Mouse (Mus musculus): ENCODE measurements around the gene Tbc1d1. TPM values are rescaled to one million over a fixed set of nuclear protein-coding genes. Genes with fewer than 3 reads are reported as not detected.

Tbc1d1 gene
- polyA plus RNA-seq, 1 experiment = 14.0 TPM

DNA sequence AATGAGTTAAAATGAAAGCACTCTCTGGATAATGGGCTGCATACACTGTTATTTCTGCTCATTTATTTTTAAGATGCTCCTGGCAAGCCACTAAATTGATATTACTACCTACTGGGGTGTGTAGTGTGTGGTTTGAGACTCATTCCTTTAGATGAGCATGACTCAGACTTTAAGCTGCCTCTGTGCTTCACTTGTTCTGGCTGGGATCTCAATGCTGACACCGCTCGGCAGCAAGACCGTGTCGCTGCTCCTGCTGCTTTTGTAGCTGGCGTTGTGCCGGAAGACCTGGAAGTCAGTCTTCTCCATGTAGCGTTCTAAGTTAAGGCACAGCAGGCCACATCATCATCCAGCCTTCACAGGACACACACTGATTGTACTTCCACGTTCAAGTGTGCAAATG, 124.1 kb downstream of the Tbc1d1 start:
- Histone ChIP-seq H3K4me1 (ENCODE audit: control insufficient read depth, insufficient read depth, insufficient read length, low read length) (no peaks in the 10 kb centered on the region), H3K4me3 (ENCODE audit: low read depth, low read length) (no peak overlapping the region), H3K36me3 (ENCODE audit: control insufficient read depth, insufficient read depth, low read length) (peaks cover 64% of the 10 kb centered on the region), H3K27ac (ENCODE audit: insufficient read depth, low read depth, low read length) (no peak overlapping the region), H3K27me3 (ENCODE audit: control insufficient read depth, insufficient read depth, low read length) (no peaks in the 10 kb centered on the region)
- 90% methylated on average over 8 of the region's 8 CpGs for WGBS
- TF ChIP-seq CTCF (IDR thresholded peaks at IDR 0.05; ENCODE audit: extremely low read depth, insufficient read length, insufficient replicate concordance, low read depth, low read length) = no peak
- TF ChIP-seq POLR2A (IDR thresholded peaks at IDR 0.05; ENCODE audit: low read depth, low read length) = no peak

DNA sequence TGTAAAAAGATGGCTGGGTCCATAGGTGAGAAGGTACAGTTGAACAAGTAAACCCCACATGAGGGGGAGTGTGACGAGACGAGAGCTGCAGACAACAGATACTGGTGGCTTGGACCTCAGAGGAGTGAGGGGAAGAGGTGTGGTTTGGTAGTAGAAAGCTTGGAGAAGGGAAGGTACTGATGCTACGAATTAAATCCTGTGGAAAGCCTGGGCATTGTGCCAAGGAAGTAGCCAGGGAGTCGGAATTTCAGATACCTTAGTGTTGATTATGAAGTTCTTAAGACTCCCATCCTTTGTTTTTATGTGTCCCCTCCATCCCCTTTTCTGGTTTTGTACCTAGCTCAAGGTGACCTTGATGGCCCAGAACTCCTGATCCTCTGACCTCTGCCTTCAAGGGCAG, 124.5 kb downstream of the Tbc1d1 start:
- WGBS = 53% methylated on average over 4 of the region's 4 CpGs
- H3K27ac ChIP-seq (ENCODE audit: insufficient read depth, low read depth, low read length) = no peak overlapping the region
- no peaks in the 10 kb centered on the region for H3K4me1 ChIP-seq (ENCODE audit: control insufficient read depth, insufficient read depth, insufficient read length, low read length)
- no peaks in the 10 kb centered on the region for H3K27me3 ChIP-seq (ENCODE audit: control insufficient read depth, insufficient read depth, low read length)
- TF ChIP-seq POLR2A (IDR thresholded peaks at IDR 0.05; ENCODE audit: low read depth, low read length) (no peak), CTCF (IDR thresholded peaks at IDR 0.05; ENCODE audit: extremely low read depth, insufficient read length, insufficient replicate concordance, low read depth, low read length) (no peak)
- H3K4me3 ChIP-seq (ENCODE audit: low read depth, low read length) = no peak overlapping the region
- H3K36me3 ChIP-seq (ENCODE audit: control insufficient read depth, insufficient read depth, low read length) = peaks cover 61% of the 10 kb centered on the region

DNA sequence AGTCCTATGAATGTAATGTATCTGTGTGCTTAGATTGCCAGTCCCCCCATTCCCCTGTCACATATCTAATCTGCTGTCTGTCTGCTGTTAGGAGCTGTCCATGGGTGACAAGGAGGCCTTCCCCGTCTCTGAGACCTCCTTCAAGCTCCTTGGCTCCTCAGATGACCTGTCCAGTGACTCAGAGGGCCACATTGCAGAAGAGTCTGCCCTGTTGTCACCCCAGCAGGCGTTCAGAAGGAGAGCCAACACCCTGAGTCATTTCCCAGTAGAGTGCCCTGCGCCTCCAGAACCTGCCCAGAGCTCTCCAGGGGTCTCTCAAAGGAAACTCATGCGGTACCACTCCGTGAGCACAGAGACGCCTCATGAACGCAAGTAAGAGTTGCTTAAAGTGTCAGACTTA, 125.6 kb downstream of the Tbc1d1 start:
- WGBS = 93% methylated on average over 7 of the region's 7 CpGs
- peaks cover 62% of the 10 kb centered on the region for H3K36me3 ChIP-seq (ENCODE audit: control insufficient read depth, insufficient read depth, low read length)

DNA sequence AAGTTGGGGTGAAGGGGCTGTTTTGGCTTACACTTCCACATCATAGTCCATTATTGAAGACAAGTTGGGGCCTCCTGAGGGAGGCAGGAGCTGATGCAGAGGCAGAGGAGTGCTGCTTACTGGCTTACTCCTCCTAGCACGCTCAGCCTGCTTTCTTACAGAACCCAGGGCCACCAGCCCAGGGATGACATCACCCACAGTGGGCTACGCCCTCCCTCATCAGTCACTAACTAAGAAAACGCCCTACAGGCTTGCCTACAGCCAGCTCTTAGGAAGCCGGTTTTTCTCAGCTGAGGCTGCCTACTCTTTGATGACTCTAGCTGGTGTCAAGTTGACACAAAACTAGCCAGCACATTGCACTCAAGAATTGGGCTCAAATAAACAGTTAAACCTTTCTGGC, 126.5 kb downstream of the Tbc1d1 start:
- Histone ChIP-seq H3K4me1 (ENCODE audit: control insufficient read depth, insufficient read depth, insufficient read length, low read length) (no peaks in the 10 kb centered on the region), H3K4me3 (ENCODE audit: low read depth, low read length) (no peak overlapping the region), H3K36me3 (ENCODE audit: control insufficient read depth, insufficient read depth, low read length) (peaks cover 67% of the 10 kb centered on the region), H3K27ac (ENCODE audit: insufficient read depth, low read depth, low read length) (no peak overlapping the region), H3K27me3 (ENCODE audit: control insufficient read depth, insufficient read depth, low read length) (no peaks in the 10 kb centered on the region)
- 80% methylated on average over 4 of the region's 4 CpGs for WGBS
- TF ChIP-seq POLR2A (IDR thresholded peaks at IDR 0.05; ENCODE audit: low read depth, low read length) (no peak), CTCF (IDR thresholded peaks at IDR 0.05; ENCODE audit: extremely low read depth, insufficient read length, insufficient replicate concordance, low read depth, low read length) (no peak)

More for the DNA sequence above, 125.6 kb downstream of the Tbc1d1 start:
- Histone ChIP-seq H3K4me1 (ENCODE audit: control insufficient read depth, insufficient read depth, insufficient read length, low read length) (no peaks in the 10 kb centered on the region), H3K4me3 (ENCODE audit: low read depth, low read length) (no peak overlapping the region), H3K27me3 (ENCODE audit: control insufficient read depth, insufficient read depth, low read length) (no peaks in the 10 kb centered on the region), H3K27ac (ENCODE audit: insufficient read depth, low read depth, low read length) (no peak overlapping the region)
- TF ChIP-seq POLR2A (IDR thresholded peaks at IDR 0.05; ENCODE audit: low read depth, low read length) (no peak), CTCF (IDR thresholded peaks at IDR 0.05; ENCODE audit: extremely low read depth, insufficient read length, insufficient replicate concordance, low read depth, low read length) (no peak)

DNA sequence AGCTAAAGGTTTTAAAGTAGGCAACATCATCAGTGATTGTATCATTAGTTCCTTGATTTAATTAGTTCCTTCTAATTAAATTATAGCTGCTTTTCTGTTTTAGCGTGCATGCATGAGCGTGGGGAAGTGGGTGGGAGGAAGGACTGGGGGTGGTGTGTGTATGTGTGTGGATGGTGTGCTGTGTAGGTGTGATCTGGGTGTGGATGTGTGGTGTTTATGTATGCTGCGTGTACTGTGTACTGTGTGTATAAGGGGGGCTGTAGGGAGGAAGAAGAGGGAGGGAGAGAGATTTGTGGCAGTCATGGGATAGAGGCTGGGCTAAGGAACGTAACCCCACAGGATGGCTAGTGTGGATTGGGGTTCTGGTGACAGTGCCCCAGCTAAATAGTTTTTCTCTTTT, 129.2 kb downstream of the Tbc1d1 start:
- H3K4me1 ChIP-seq (ENCODE audit: control insufficient read depth, insufficient read depth, insufficient read length, low read length) = peaks cover 2% of the 10 kb centered on the region; the same call in 1 of the 2 replicates
- no peak overlapping the region for H3K27ac ChIP-seq (ENCODE audit: insufficient read depth, low read depth, low read length)
- no peak for TF ChIP-seq POLR2A (IDR thresholded peaks at IDR 0.05; ENCODE audit: low read depth, low read length)
- TF ChIP-seq CTCF (IDR thresholded peaks at IDR 0.05; ENCODE audit: extremely low read depth, insufficient read length, insufficient replicate concordance, low read depth, low read length) = no peak
- peaks cover 53% of the 10 kb centered on the region for H3K36me3 ChIP-seq (ENCODE audit: control insufficient read depth, insufficient read depth, low read length)
- H3K27me3 ChIP-seq (ENCODE audit: control insufficient read depth, insufficient read depth, low read length) = no peaks in the 10 kb centered on the region
- WGBS = 94% methylated on average over 4 of the region's 4 CpGs
- no peak overlapping the region for H3K4me3 ChIP-seq (ENCODE audit: low read depth, low read length)

DNA sequence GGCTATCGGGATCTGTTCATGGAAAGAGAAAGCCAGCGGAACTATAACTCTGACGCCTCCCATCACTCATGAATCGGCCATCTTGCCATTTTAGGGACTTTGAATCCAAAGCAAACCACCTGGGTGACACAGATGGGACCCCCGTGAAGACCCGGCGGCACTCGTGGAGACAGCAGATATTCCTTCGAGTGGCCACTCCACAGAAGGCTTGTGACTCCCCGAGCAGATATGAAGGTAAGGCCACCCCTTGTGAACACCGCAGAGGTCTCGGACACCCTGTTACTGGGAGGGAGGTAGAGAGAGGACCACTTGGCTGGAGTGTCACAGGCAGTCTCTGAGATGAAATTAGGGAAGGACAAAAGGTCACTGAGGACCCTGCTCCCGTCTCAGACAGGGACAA, 129.7 kb downstream of the Tbc1d1 start:
- 94% methylated on average over 13 of the region's 13 CpGs for WGBS
- peaks cover 2% of the 10 kb centered on the region; the same call in 1 of the 2 replicates for H3K4me1 ChIP-seq (ENCODE audit: control insufficient read depth, insufficient read depth, insufficient read length, low read length)
- no peak overlapping the region for H3K27ac ChIP-seq (ENCODE audit: insufficient read depth, low read depth, low read length)
- no peaks in the 10 kb centered on the region for H3K27me3 ChIP-seq (ENCODE audit: control insufficient read depth, insufficient read depth, low read length)
- peaks cover 49% of the 10 kb centered on the region for H3K36me3 ChIP-seq (ENCODE audit: control insufficient read depth, insufficient read depth, low read length)
- H3K4me3 ChIP-seq (ENCODE audit: low read depth, low read length) = no peak overlapping the region
- TF ChIP-seq CTCF (IDR thresholded peaks at IDR 0.05; ENCODE audit: extremely low read depth, insufficient read length, insufficient replicate concordance, low read depth, low read length) (no peak), POLR2A (IDR thresholded peaks at IDR 0.05; ENCODE audit: low read depth, low read length) (no peak)

DNA sequence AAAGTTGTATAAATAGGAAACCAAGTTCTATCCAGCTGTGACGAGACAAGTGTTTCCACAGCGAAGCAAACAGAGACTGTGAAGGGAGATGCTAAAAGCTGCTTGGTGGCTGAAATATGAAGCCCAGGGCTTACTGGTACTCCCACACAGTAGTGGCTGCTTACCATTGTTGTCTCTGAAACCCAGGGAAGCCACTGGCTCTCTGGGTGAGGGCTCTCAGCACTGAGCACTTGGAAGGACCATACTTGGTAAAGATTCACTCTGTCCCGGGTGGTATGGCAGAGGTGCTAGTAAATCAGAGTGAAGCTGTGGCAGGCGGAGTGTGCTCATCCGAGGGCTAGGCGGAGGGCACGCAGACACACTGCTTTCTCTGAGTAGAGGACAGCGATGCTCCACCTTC, 131.2 kb downstream of the Tbc1d1 start:
- 87% methylated on average over 8 of the region's 8 CpGs for WGBS
- TF ChIP-seq POLR2A (IDR thresholded peaks at IDR 0.05; ENCODE audit: low read depth, low read length) = no peak
- H3K27ac ChIP-seq (ENCODE audit: insufficient read depth, low read depth, low read length) = peak overlapping the region; percentile 50
- peaks cover 2% of the 10 kb centered on the region; the same call in 1 of the 2 replicates for H3K4me1 ChIP-seq (ENCODE audit: control insufficient read depth, insufficient read depth, insufficient read length, low read length)
- H3K27me3 ChIP-seq (ENCODE audit: control insufficient read depth, insufficient read depth, low read length) = no peaks in the 10 kb centered on the region
- H3K36me3 ChIP-seq (ENCODE audit: control insufficient read depth, insufficient read depth, low read length) = peaks cover 44% of the 10 kb centered on the region
- H3K4me3 ChIP-seq (ENCODE audit: low read depth, low read length) = no peak overlapping the region

All from small intestine, adult 2 months (tissue).